18 mouse cellular contexts compared by ENCODE assay signal in genomic region chr9:32925720-32926595, GRCm38 (mm10).
DNase-seq lines count a peak whose midpoint lies in the region; ATAC-seq and TF ChIP-seq lines count a peak whose summit lies in the region.
"Had no signal": no experiment of that assay in that cellular context is flagged by ENCODE, and none has a peak within 500 bp of the region (broad histone marks: within the 10 kb centered on the region; RNA-seq: fewer than 3 reads in every experiment).

No protein-coding gene starts in this region.

- peaks cover 3% of the 10 kb centered on the region; the same call in 1 of the 2 replicates for H3K4me1 ChIP-seq in kidney, adult 2 months (ENCODE audit: control insufficient read depth, insufficient read depth, low read length)
- H3K4me1 ChIP-seq in kidney, embryonic 14.5 days (ENCODE audit: control insufficient read depth, insufficient read depth, low read length): no peaks in the 10 kb centered on the region
- peaks cover 29% of the 10 kb centered on the region for H3K4me1 ChIP-seq in thymus, adult 2 months (replicated peaks; ENCODE audit: control insufficient read depth, insufficient read depth, low read length)
- no peaks in the 10 kb centered on the region for H3K4me1 ChIP-seq in kidney, embryonic 15.5 days
- H3K4me1 ChIP-seq: forebrain, embryonic 10.5 days; heart, embryonic 15.5 days; lung, embryonic 15.5 days; midbrain, embryonic 13.5 days had no signal

- ATAC-seq in kidney, embryonic 14.5 days (ENCODE audit: low FRiP score, low TSS enrichment): no peak
- peak; percentile 50 for ATAC-seq in CD4-positive, CD25-positive, alpha-beta regulatory T cell, adult 4 months
- peak; percentile 50 for ATAC-seq in common myeloid progenitor, adult 5-6 weeks (replicated peaks; ENCODE audit: low read depth, poor library complexity, severe bottlenecking)
- ATAC-seq in kidney, embryonic 15.5 days (replicated peaks; ENCODE audit: low FRiP score): no peak
- ATAC-seq: midbrain, embryonic 13.5 days had no signal

- no peaks in the 10 kb centered on the region for H3K9me3 ChIP-seq in kidney, embryonic 14.5 days (ENCODE audit: control insufficient read depth, low read length)
- no peaks in the 10 kb centered on the region for H3K9me3 ChIP-seq in kidney, embryonic 15.5 days (replicated peaks)
- H3K9me3 ChIP-seq: embryonic facial prominence, embryonic 12.5 days; forebrain, embryonic 10.5 days; heart, embryonic 15.5 days; limb, embryonic 15.5 days; lung, embryonic 15.5 days; midbrain, embryonic 13.5 days had no signal

- H3K27me3 ChIP-seq in kidney, adult 2 months (replicated peaks; ENCODE audit: control insufficient read depth, insufficient read depth, low read length): no peaks in the 10 kb centered on the region
- H3K27me3 ChIP-seq in kidney, embryonic 14.5 days (ENCODE audit: control insufficient read depth, insufficient read depth, low read length): no peaks in the 10 kb centered on the region
- H3K27me3 ChIP-seq in thymus, adult 2 months (ENCODE audit: control insufficient read depth, insufficient read depth, low read length): no peaks in the 10 kb centered on the region
- no peaks in the 10 kb centered on the region for H3K27me3 ChIP-seq in kidney, embryonic 15.5 days
- H3K27me3 ChIP-seq: CH12.LX; embryonic facial prominence, embryonic 12.5 days; heart, embryonic 15.5 days; limb, embryonic 15.5 days; lung, embryonic 15.5 days; midbrain, embryonic 13.5 days had no signal

- TF ChIP-seq POLR2A in kidney, adult 2 months (IDR thresholded peaks at IDR 0.05; ENCODE audit: low read depth, low read length): no peak
- TF ChIP-seq POLR2A in thymus, adult 2 months (IDR thresholded peaks at IDR 0.05; ENCODE audit: control insufficient read depth, extremely low read depth, insufficient read depth, low read length, poor library complexity): no peak

- H3K36me3 ChIP-seq in kidney, adult 2 months (ENCODE audit: control insufficient read depth, insufficient read depth, low read length): no peaks in the 10 kb centered on the region
- H3K36me3 ChIP-seq in kidney, embryonic 14.5 days (ENCODE audit: control insufficient read depth, insufficient read depth, low read length): no peaks in the 10 kb centered on the region
- no peaks in the 10 kb centered on the region for H3K36me3 ChIP-seq in thymus, adult 2 months (ENCODE audit: control insufficient read depth, insufficient read depth, low read length)
- no peaks in the 10 kb centered on the region for H3K36me3 ChIP-seq in kidney, embryonic 15.5 days
- H3K36me3 ChIP-seq: embryonic facial prominence, embryonic 12.5 days; forebrain, embryonic 10.5 days; heart, embryonic 15.5 days; limb, embryonic 15.5 days; lung, embryonic 15.5 days; midbrain, embryonic 13.5 days had no signal

- no peak overlapping the region for H3K4me3 ChIP-seq in kidney, adult 2 months (ENCODE audit: insufficient read depth, low read depth, low read length)
- no peak overlapping the region for H3K4me3 ChIP-seq in kidney, embryonic 14.5 days (ENCODE audit: low read length)
- H3K4me3 ChIP-seq in thymus, adult 2 months (ENCODE audit: control insufficient read depth, insufficient read depth, low read length): no peak overlapping the region
- H3K4me3 ChIP-seq in kidney, embryonic 15.5 days (replicated peaks): no peak overlapping the region
- H3K4me3 ChIP-seq: embryonic facial prominence, embryonic 12.5 days; forebrain, embryonic 10.5 days; heart, embryonic 15.5 days; limb, embryonic 15.5 days; lung, embryonic 15.5 days; midbrain, embryonic 13.5 days had no signal

- WGBS in kidney, adult 2 months: 68% methylated on average over 12 of the region's 12 CpGs
- 71% methylated on average over 12 of the region's 12 CpGs for WGBS in kidney, embryonic 14.5 days
- WGBS in thymus, adult 2 months: 39% methylated on average over 12 of the region's 12 CpGs
- 71% methylated on average over 12 of the region's 12 CpGs for whole genome bisulfite sequencing in kidney, embryonic 15.5 days

- no peak for TF ChIP-seq CTCF in kidney, adult 2 months (conservative IDR thresholded peaks at IDR 0.05; ENCODE audit: insufficient read depth, insufficient read length, low read depth, low read length)
- no peak for TF ChIP-seq CTCF in thymus, adult 2 months (IDR thresholded peaks at IDR 0.05; ENCODE audit: borderline replicate concordance, control insufficient read depth, extremely low read depth, insufficient read depth, low read length, poor library complexity)

- no peak for DNase-seq in kidney, adult 2 months
- peak; percentile 61 for DNase-seq in thymus, adult 2 months
- DNase-seq in frontal cortex, postnatal 36 days (ENCODE audit: low spot score in 2 of 2): no peak
- DNase-seq in frontal cortex, postnatal 10 days (ENCODE audit: low spot score in 2 of 2): no peak
- DNase-seq: cerebellum, adult 9-10 months; kidney, adult 8-10 months had no signal

- H3K27ac ChIP-seq in kidney, adult 2 months (ENCODE audit: insufficient read depth, low read depth, low read length): peak overlapping the region; percentile 23; the same call in 1 of the 2 replicates
- H3K27ac ChIP-seq in kidney, embryonic 14.5 days (ENCODE audit: low read depth, low read length): no peak overlapping the region
- H3K27ac ChIP-seq in thymus, adult 2 months (ENCODE audit: control insufficient read depth, insufficient read depth, low read length): peak overlapping the region; percentile 99
- no peak overlapping the region for H3K27ac ChIP-seq in kidney, embryonic 15.5 days
- H3K27ac ChIP-seq: embryonic facial prominence, embryonic 12.5 days; forebrain, embryonic 10.5 days; heart, embryonic 15.5 days; hindbrain, embryonic 14.5 days; limb, embryonic 15.5 days; lung, embryonic 15.5 days; midbrain, embryonic 13.5 days had no signal

- no peak overlapping the region for H3K9ac ChIP-seq in kidney, embryonic 14.5 days (ENCODE audit: low read depth, low read length)
- no peak overlapping the region for H3K9ac ChIP-seq in kidney, embryonic 15.5 days
- H3K9ac ChIP-seq: embryonic facial prominence, embryonic 12.5 days; heart, embryonic 15.5 days; hindbrain, embryonic 14.5 days; limb, embryonic 15.5 days; lung, embryonic 15.5 days; midbrain, embryonic 13.5 days had no signal

- H3K4me2 ChIP-seq in kidney, embryonic 14.5 days (replicated peaks; ENCODE audit: low read depth, low read length): no peak overlapping the region
- no peak overlapping the region for H3K4me2 ChIP-seq in kidney, embryonic 15.5 days
- H3K4me2 ChIP-seq: embryonic facial prominence, embryonic 12.5 days; heart, embryonic 15.5 days; hindbrain, embryonic 14.5 days; limb, embryonic 15.5 days; lung, embryonic 15.5 days; midbrain, embryonic 13.5 days had no signal

Comparison
In these comparisons a context has a peak if more than half of its experiments do, and no peak if none do; other contexts are left out.
1. H3K27ac ChIP-seq: peak in kidney, adult 2 months (single experiment) and thymus, adult 2 months (single experiment); none in kidney, embryonic 14.5 days (single experiment) and kidney, embryonic 15.5 days (single experiment).
2. ATAC-seq: peak in CD4-positive, CD25-positive, alpha-beta regulatory T cell, adult 4 months (single experiment) and common myeloid progenitor, adult 5-6 weeks (single experiment); none in kidney, embryonic 14.5 days (single experiment) and kidney, embryonic 15.5 days (single experiment).